Mouse (Mus musculus) cerebellum, adult 2 months (tissue): ENCODE data around the gene Cpsf4. TPM values are rescaled to one million over a fixed set of nuclear protein-coding genes. Genes with fewer than 3 reads are reported as not detected.
A peak's percentile ranks its signal among the peaks of the same experiment; 100 is the strongest.
"Not testable (repeated sequence)": the region's sequence is repeated elsewhere in the genome, so short reads cannot be mapped to it uniquely, and the experiment has no call there.

Experiments
- DNase-seq, 2 experiments: peaks; one replicate each; pipeline ENCODE4 v3.0.0; 2021
- H3K27ac ChIP-seq: fragments of 200-500 bp; 2 replicates; pipeline ENCODE4 v1.5.1; 2012; ENCODE audit warnings: low read length, control low read depth, inconsistent platforms; ENCODE audit not compliant: insufficient read depth
- H3K27me3 ChIP-seq: fragments of 200-500 bp; 2 replicates; pipeline ENCODE4 v1.6.1; 2012; ENCODE audit warnings: inconsistent platforms, mild to moderate bottlenecking, low read length, moderate library complexity; ENCODE audit not compliant: control insufficient read depth, insufficient read depth
- H3K4me1 ChIP-seq: fragments of 200-500 bp; 2 replicates; pipeline ENCODE4 v1.6.1; 2011; ENCODE audit warnings: low read length; ENCODE audit not compliant: control insufficient read depth, insufficient read depth
- H3K4me3 ChIP-seq: fragments of 200-500 bp; replicated peaks from 2 replicates; pipeline ENCODE3; 2011; ENCODE audit warnings: mild to moderate bottlenecking, low read depth, low read length, control low read depth; ENCODE audit not compliant: insufficient read depth
- CTCF ChIP-seq: fragments of 200-500 bp; IDR thresholded peaks from 2 replicates; pipeline ENCODE4 v1.5.1; 2011; ENCODE audit warnings: low read depth, mild to moderate bottlenecking, control low read depth, low read length, moderate library complexity, borderline replicate concordance; ENCODE audit not compliant: insufficient read depth
- POLR2A ChIP-seq: fragments of 200-500 bp; IDR thresholded peaks from 2 replicates; pipeline ENCODE4 v1.6.1; 2011; ENCODE audit warnings: low read length, control low read depth, borderline replicate concordance; ENCODE audit not compliant: insufficient read depth
- WGBS: fragments of 180-500 bp; shearing (Covaris S2); methylation state at CpG from one replicate; pipeline ENCODE4 v1.1.7; 2018; 5-methylcytosine and 5-hydroxymethylcytosine counted together
- polyA plus RNA-seq: library from polyadenylated mRNA; depleted of rRNA; stranded (reverse); fragments of >200 nt; gene quantifications from 2 replicates; pipeline ENCODE4 v1.2.3, GENCODE M21; 2012; rRNA removed

The Cpsf4 gene
- polyA plus RNA-seq, 1 experiment, result 40.9 TPM

GRCm38 (mm10) chr5:145218206-145218605, 51.2 kb downstream of the Cpsf4 start:
- WGBS, result 95% methylated on average over 21 of the region's 21 CpGs
- H3K27ac ChIP-seq, result no peak overlapping the region
- no peak overlapping the region for H3K4me3 ChIP-seq
- H3K4me1 ChIP-seq, result no peaks in the 10 kb centered on the region
- no peak for TF ChIP-seq CTCF
- TF ChIP-seq POLR2A, result no peak
- no peaks in the 10 kb centered on the region for H3K27me3 ChIP-seq
- no peak for DNase-seq

GRCm38 (mm10) chr5:145218671-145219070, 51.7 kb downstream of the Cpsf4 start:
- 93% methylated on average over 20 of the region's 20 CpGs for WGBS
- TF ChIP-seq POLR2A, result no peak
- no peak for TF ChIP-seq CTCF
- H3K27me3 ChIP-seq, result no peaks in the 10 kb centered on the region
- H3K4me3 ChIP-seq, result no peak overlapping the region
- no peaks in the 10 kb centered on the region for H3K4me1 ChIP-seq
- no peak for DNase-seq
- no peak overlapping the region for H3K27ac ChIP-seq

- no peak overlapping the region for H3K4me3 ChIP-seq
- 83% methylated on average over 8 of the region's 8 CpGs for WGBS
- no peak for DNase-seq
- H3K27ac ChIP-seq, result no peak overlapping the region
- H3K4me1 ChIP-seq, result no peaks in the 10 kb centered on the region
- no peak for TF ChIP-seq POLR2A
- TF ChIP-seq CTCF, result no peak
- H3K27me3 ChIP-seq, result no peaks in the 10 kb centered on the region
Measured at GRCm38 (mm10) chr5:145219981-145220380, 53.0 kb downstream of the Cpsf4 start.

GRCm38 (mm10) chr5:145222840-145223239, 55.8 kb downstream of the Cpsf4 start:
- DNase-seq, result no peak
- TF ChIP-seq CTCF (no peak), POLR2A (no peak)
- Histone ChIP-seq H3K27ac (no peak overlapping the region), H3K27me3 (no peaks in the 10 kb centered on the region), H3K4me3 (no peak overlapping the region), H3K4me1 (no peaks in the 10 kb centered on the region)
- WGBS, result 90% methylated on average over 5 of the region's 5 CpGs

- Histone ChIP-seq H3K4me3 (no peak overlapping the region), H3K4me1 (no peaks in the 10 kb centered on the region), H3K27me3 (no peaks in the 10 kb centered on the region), H3K27ac (no peak overlapping the region)
- DNase-seq, result no peak
- WGBS, result 82% methylated on average over 12 of the region's 12 CpGs
- TF ChIP-seq CTCF, result no peak
- TF ChIP-seq POLR2A, result no peak
Measured at GRCm38 (mm10) chr5:145223395-145223794, 56.4 kb downstream of the Cpsf4 start.

GRCm38 (mm10) chr5:145226453-145226852, 59.4 kb downstream of the Cpsf4 start:
- TF ChIP-seq POLR2A, result no peak
- TF ChIP-seq CTCF, result no peak
- DNase-seq, result no peak
- Histone ChIP-seq H3K4me3 (no peak overlapping the region), H3K4me1 (no peaks in the 10 kb centered on the region; the same call in 1 of the 2 replicates), H3K27me3 (no peaks in the 10 kb centered on the region), H3K27ac (no peak overlapping the region)
- WGBS, result 43% methylated on average over 2 of the region's 2 CpGs

GRCm38 (mm10) chr5:145229283-145229682, 62.3 kb downstream of the Cpsf4 start:
- not testable (repeated sequence) for DNase-seq, H3K27me3 ChIP-seq, H3K27ac ChIP-seq, H3K4me3 ChIP-seq, H3K4me1 ChIP-seq
- 80% methylated on average over 6 of the region's 6 CpGs for WGBS

GRCm38 (mm10) chr5:145230641-145231040, 63.6 kb downstream of the Cpsf4 start:
- TF ChIP-seq CTCF, result no peak
- no peak for TF ChIP-seq POLR2A
- H3K4me1 ChIP-seq, result no peaks in the 10 kb centered on the region; the same call in 1 of the 2 replicates
- no peaks in the 10 kb centered on the region for H3K27me3 ChIP-seq
- H3K27ac ChIP-seq, result no peak overlapping the region
- no peak overlapping the region for H3K4me3 ChIP-seq
- WGBS, result 81% methylated on average over 4 of the region's 4 CpGs
- no peak for DNase-seq

- WGBS, result under 1% methylated on average over 42 of the region's 42 CpGs
- peak; percentile 98 to 99 for DNase-seq
Measured at GRCm38 (mm10) chr5:145231367-145231871, 64.4 kb downstream of the Cpsf4 start, which contains the start of gene Zfp655. Zfp655 (plus strand) TSS chr5:145231715.

More at GRCm38 (mm10) chr5:145231367-145231871, 64.4 kb downstream of the Cpsf4 start, which contains the start of gene Zfp655:
- Histone ChIP-seq H3K4me3 (peak within 1 kb of the TSS; percentile 87), H3K27me3 (no peaks in the 10 kb centered on the region), H3K27ac (peak within 1 kb of the TSS; percentile 88), H3K4me1 (no peaks in the 10 kb centered on the region; the same call in 1 of the 2 replicates)
- no peak for TF ChIP-seq CTCF
- TF ChIP-seq POLR2A, result peak; percentile 98

Other genes with a start within 250 kb of the Cpsf4 start
- 21.6 and 21.9 TPM in 2 replicates for gene Smurf1, start 201.4 kb upstream of the Cpsf4 start, polyA plus RNA-seq
- gene Gm4871, start 134.5 kb upstream of the Cpsf4 start, polyA plus RNA-seq, result not detected in 2 replicates
- not detected in 2 replicates for gene 1700018F24Rik, start 124.2 kb upstream of the Cpsf4 start, polyA plus RNA-seq
- 214 and 221 TPM in 2 replicates for gene Arpc1a, start 83.4 kb upstream of the Cpsf4 start, polyA plus RNA-seq
- not detected in 2 replicates for gene Kpna7, start 83.2 kb upstream of the Cpsf4 start, polyA plus RNA-seq
- 46.2 and 50.2 TPM in 2 replicates for gene Arpc1b, start 53.0 kb upstream of the Cpsf4 start, polyA plus RNA-seq
- gene Pdap1, start 27.0 kb upstream of the Cpsf4 start, polyA plus RNA-seq, result 61.0 and 70.4 TPM in 2 replicates
- 101 and 106 TPM in 2 replicates for gene Bud31, start 26.9 kb upstream of the Cpsf4 start, polyA plus RNA-seq
- 20.2 and 22.4 TPM in 2 replicates for gene Ptcd1, start 105 bp upstream of the Cpsf4 start, polyA plus RNA-seq
- gene Atp5j2, start 24.8 kb downstream of the Cpsf4 start, polyA plus RNA-seq, result 438 and 445 TPM in 2 replicates
- 9.9 and 10.3 TPM in 2 replicates for gene Zkscan14, start 34.7 kb downstream of the Cpsf4 start, polyA plus RNA-seq
- 11.0 and 11.2 TPM in 2 replicates for gene Zkscan5, start 37.3 kb downstream of the Cpsf4 start, polyA plus RNA-seq
- gene Zfp655, start 64.5 kb downstream of the Cpsf4 start, polyA plus RNA-seq, result 26.5 and 26.9 TPM in 2 replicates
- 17.7 and 20.5 TPM in 2 replicates for gene Zscan25, start 113.3 kb downstream of the Cpsf4 start, polyA plus RNA-seq
- 0.15 TPM in 1 of 2 replicates, not detected in the other for gene Cyp3a57, start 178.1 kb downstream of the Cpsf4 start, polyA plus RNA-seq